12 mouse cellular contexts compared by ENCODE assay signal in the genomic region with DNA sequence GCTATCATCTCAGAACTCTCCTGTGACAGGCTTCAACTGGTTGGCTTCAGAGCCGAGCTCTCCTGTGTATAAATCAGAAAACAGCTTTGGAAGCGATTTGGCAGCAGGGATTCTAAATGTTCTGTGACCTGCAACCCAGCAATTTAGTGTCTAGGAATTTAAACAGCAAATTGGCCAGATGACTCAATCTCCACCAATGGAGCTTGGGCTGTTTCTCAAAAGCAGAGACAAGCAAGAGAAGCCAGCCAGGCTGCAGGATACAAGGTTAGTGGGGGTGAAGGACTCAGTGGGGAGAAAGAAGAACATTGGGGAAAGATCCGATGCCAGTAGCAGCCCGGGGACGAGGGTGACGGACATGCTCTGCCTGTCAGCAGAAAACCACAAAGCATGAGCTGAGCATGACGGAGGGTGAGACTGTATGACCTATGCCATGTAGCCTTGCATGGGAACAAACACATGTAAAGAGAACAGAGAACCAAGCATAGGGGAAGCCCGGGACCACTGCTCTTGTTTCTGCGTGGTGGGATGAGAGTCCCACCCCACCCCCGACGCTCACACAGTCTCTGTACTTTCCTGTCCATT. TPM values are rescaled to one million over a fixed set of nuclear protein-coding genes. Genes with fewer than 3 reads are reported as not detected.
DNase-seq lines count a peak whose midpoint lies in the region; ATAC-seq lines count a peak whose summit lies in the region.
"Had no signal": no experiment of that assay in that cellular context is flagged by ENCODE, and none has a peak within 500 bp of the region (broad histone marks: within the 10 kb centered on the region; RNA-seq: fewer than 3 reads in every experiment).

No protein-coding gene starts in this region.

- no peak overlapping the region for H3K4me2 ChIP-seq in heart, embryonic 16.5 days (ENCODE audit: low read depth, low read length)
- no peak overlapping the region for H3K4me2 ChIP-seq in embryonic facial prominence, embryonic 15.5 days (replicated peaks)
- H3K4me2 ChIP-seq: heart, embryonic 12.5 days; limb, embryonic 13.5 days; midbrain, embryonic 11.5 days had no signal

- no peak for ATAC-seq in heart, embryonic 16.5 days (replicated peaks; ENCODE audit: extremely low read depth, insufficient read depth, low FRiP score)
- ATAC-seq in megakaryocyte, adult 5-6 weeks (ENCODE audit: poor library complexity, severe bottlenecking): no peak
- no peak for ATAC-seq in embryonic facial prominence, embryonic 15.5 days (ENCODE audit: insufficient number of reproducible peaks, low FRiP score, low TSS enrichment, low read depth)
- no peak for ATAC-seq in inflammation-experienced regulatory T-cells, adult 6 months

- H3K4me3 ChIP-seq in heart, embryonic 16.5 days (ENCODE audit: low read length): no peak overlapping the region
- H3K4me3 ChIP-seq in megakaryocyte, embryonic 14.5 days (replicated peaks): peak overlapping the region; percentile 82
- no peak overlapping the region for H3K4me3 ChIP-seq in embryonic facial prominence, embryonic 15.5 days (replicated peaks)
- H3K4me3 ChIP-seq: heart, embryonic 12.5 days; limb, embryonic 13.5 days had no signal

- 65% methylated on average over 11 of the region's 11 CpGs for whole genome bisulfite sequencing in heart, embryonic 16.5 days
- 57% methylated on average over 11 of the region's 11 CpGs for whole genome bisulfite sequencing in embryonic facial prominence, embryonic 15.5 days

- H3K27me3 ChIP-seq in heart, embryonic 16.5 days (ENCODE audit: control insufficient read depth, insufficient read depth, low read length): 0 out of 2 replicates have a peak, but pooled peaks cover 4% of the 10 kb centered on the region
- peaks cover 54% of the 10 kb centered on the region for H3K27me3 ChIP-seq in megakaryocyte, embryonic 14.5 days (replicated peaks)
- H3K27me3 ChIP-seq in embryonic facial prominence, embryonic 15.5 days: no peaks in the 10 kb centered on the region

- no peak for DNase-seq in heart, postnatal 25 days (ENCODE audit: low spot score)
- no peak for DNase-seq in urinary bladder, postnatal 10 days (ENCODE audit: low spot score)
- DNase-seq: cerebellum, postnatal 36 days had no signal

- no peaks in the 10 kb centered on the region for H3K9me3 ChIP-seq in heart, embryonic 16.5 days (replicated peaks; ENCODE audit: control insufficient read depth, low read length)
- H3K9me3 ChIP-seq in megakaryocyte, embryonic 14.5 days: no peaks in the 10 kb centered on the region
- H3K9me3 ChIP-seq in embryonic facial prominence, embryonic 15.5 days (replicated peaks): no peaks in the 10 kb centered on the region
- H3K9me3 ChIP-seq: heart, embryonic 12.5 days; limb, embryonic 13.5 days had no signal

- intact Hi-C loops in heart, postnatal 25 days (cut with DNase I): loop anchor here (2.0 kb wide), 1 partner anchor 14 kb away; no protein-coding TSS in a partner anchor

- H3K9ac ChIP-seq in heart, embryonic 16.5 days (ENCODE audit: low read length): no peak overlapping the region
- no peak overlapping the region for H3K9ac ChIP-seq in embryonic facial prominence, embryonic 15.5 days
- H3K9ac ChIP-seq: heart, embryonic 12.5 days; limb, embryonic 13.5 days had no signal

- H3K27ac ChIP-seq in heart, embryonic 16.5 days (ENCODE audit: low read length): peak overlapping the region; percentile 62
- H3K27ac ChIP-seq in embryonic facial prominence, embryonic 15.5 days (replicated peaks): 0 out of 2 replicates have a peak overlapping the region, but pooled peaks have one; percentile 11
- H3K27ac ChIP-seq: limb, embryonic 13.5 days had no signal

- H3K4me1 ChIP-seq in heart, embryonic 16.5 days (ENCODE audit: control insufficient read depth, insufficient read depth, low read length): peaks cover 9% of the 10 kb centered on the region
- peaks cover 45% of the 10 kb centered on the region for H3K4me1 ChIP-seq in megakaryocyte, embryonic 14.5 days
- peaks cover 10% of the 10 kb centered on the region; the same call in 1 of the 2 replicates for H3K4me1 ChIP-seq in embryonic facial prominence, embryonic 15.5 days

- no peaks in the 10 kb centered on the region for H3K36me3 ChIP-seq in heart, embryonic 16.5 days (ENCODE audit: control insufficient read depth, insufficient read depth)
- H3K36me3 ChIP-seq in megakaryocyte, embryonic 14.5 days (replicated peaks; ENCODE audit: low read length): no peaks in the 10 kb centered on the region
- no peaks in the 10 kb centered on the region for H3K36me3 ChIP-seq in embryonic facial prominence, embryonic 15.5 days
- H3K36me3 ChIP-seq: heart, embryonic 12.5 days; limb, embryonic 13.5 days had no signal

RNA-seq across cellular contexts. Expression of gene Gpr132, which starts 26.4 kb away (rescaled TPM):
- polyA plus RNA-seq in heart, embryonic 16.5 days (2015; fragmentation: Nextera tagmentation; extraction: Ambion mirVana): 1.4 and 3.6 TPM in 2 replicates
- total RNA-seq in heart, postnatal 25 days (2021): under 1 TPM in 1 of 2 experiments, not detected in 1; 0.23 TPM
- polyA plus RNA-seq in megakaryocyte, embryonic 14.5 days (2012; ENCODE audit: insufficient read depth, low replicate concordance): 1.2 TPM in 1 of 2 replicates, not detected in the other
- total RNA-seq in megakaryocyte, adult 5-6 weeks (2015): 20.0 and 25.8 TPM in 2 replicates
- 7.6 and 10.7 TPM in 2 replicates for total RNA-seq in megakaryocyte, adult 5-6 weeks (2017)
- polyA plus RNA-seq in embryonic facial prominence, embryonic 15.5 days (2015; fragmentation: Nextera tagmentation; extraction: Ambion mirVana): 0.35 and 0.41 TPM in 2 replicates
- 10 to 100 TPM; 71.4 to 79.0 (median 77.8) TPM for polyA plus RNA-seq in inflammation-experienced regulatory T-cells, adult 6 months (2017; shearing (Covaris generic))
- polyA plus RNA-seq: heart, embryonic 12.5 days; midbrain, embryonic 11.5 days; neural tube, embryonic 14.5 days had no signal

RNA-seq across cellular contexts. Expression of gene Jag2, which starts 35.2 kb away (rescaled TPM):
- 4.0 and 5.4 TPM in 2 replicates for polyA plus RNA-seq in heart, embryonic 16.5 days (2015; fragmentation: Nextera tagmentation; extraction: Ambion mirVana)
- total RNA-seq in heart, postnatal 25 days (2021): 10 to 100 TPM; 22.4 to 34.7 TPM
- polyA plus RNA-seq in megakaryocyte, embryonic 14.5 days (2012; ENCODE audit: insufficient read depth, low replicate concordance): 4.8 and 14.7 TPM in 2 replicates
- total RNA-seq in megakaryocyte, adult 5-6 weeks (2015): 0.36 and 1.3 TPM in 2 replicates
- not detected in 2 replicates for total RNA-seq in megakaryocyte, adult 5-6 weeks (2017)
- polyA plus RNA-seq in embryonic facial prominence, embryonic 15.5 days (2015; fragmentation: Nextera tagmentation; extraction: Ambion mirVana): 13.0 and 14.3 TPM in 2 replicates
- polyA plus RNA-seq in inflammation-experienced regulatory T-cells, adult 6 months (2017; shearing (Covaris generic)): under 1 TPM; 0.39 to 0.59 (median 0.50) TPM

RNA-seq across cellular contexts. Expression of gene Nudt14, which starts 47.5 kb away (rescaled TPM):
- polyA plus RNA-seq in heart, embryonic 16.5 days (2015; fragmentation: Nextera tagmentation; extraction: Ambion mirVana): 36.0 and 43.3 TPM in 2 replicates
- 1 to 10 TPM; 4.4 to 5.7 TPM for total RNA-seq in heart, postnatal 25 days (2021)
- 14.1 and 42.5 TPM in 2 replicates for polyA plus RNA-seq in megakaryocyte, embryonic 14.5 days (2012; ENCODE audit: insufficient read depth, low replicate concordance)
- total RNA-seq in megakaryocyte, adult 5-6 weeks (2015): 9.7 and 10.5 TPM in 2 replicates
- 11.4 and 11.9 TPM in 2 replicates for total RNA-seq in megakaryocyte, adult 5-6 weeks (2017)
- 93.4 and 94.7 TPM in 2 replicates for polyA plus RNA-seq in embryonic facial prominence, embryonic 15.5 days (2015; fragmentation: Nextera tagmentation; extraction: Ambion mirVana)
- 10 to 100 TPM; 33.0 to 42.6 (median 40.7) TPM for polyA plus RNA-seq in inflammation-experienced regulatory T-cells, adult 6 months (2017; shearing (Covaris generic))

Comparison
In these comparisons a context has a peak if more than half of its experiments do, and no peak if none do; other contexts are left out.
1. RNA of gene Gpr132, which starts 26.4 kb away (polyA plus RNA-seq): 71.4 to 79.0 TPM in inflammation-experienced regulatory T-cells, adult 6 months; 1.4 to 3.6 TPM in heart, embryonic 16.5 days, 1.2 TPM in megakaryocyte, embryonic 14.5 days and 0.35 to 0.41 TPM in embryonic facial prominence, embryonic 15.5 days; every median in the first group is over 10 times any median in the second.